Comparison of ENCODE assay signal across 15 mouse cellular contexts in genomic region chr1:152445925-152446324, GRCm38 (mm10). TPM values are rescaled to one million over a fixed set of nuclear protein-coding genes. Genes with fewer than 3 reads are reported as not detected.
"Had no signal": no experiment of that assay in that cellular context is flagged by ENCODE, and none has a peak within 500 bp of the region (broad histone marks: within the 10 kb centered on the region; RNA-seq: fewer than 3 reads in every experiment).

No protein-coding gene starts in this region.

- DNase-seq: lung, embryonic 14.5 days; lung, postnatal 10 days; lung, postnatal 4 days; midbrain, embryonic 14.5 days; thymus, adult 18-20 months; thymus, postnatal 14 days had no signal

- H3K27me3 ChIP-seq: liver, embryonic 15.5 days; neural tube, embryonic 12.5 days had no signal

- H3K27ac ChIP-seq: limb, embryonic 10.5 days; liver, embryonic 15.5 days; midbrain, embryonic 10.5 days; neural tube, embryonic 12.5 days had no signal

- H3K4me3 ChIP-seq: limb, embryonic 10.5 days; liver, embryonic 15.5 days; midbrain, embryonic 10.5 days; neural tube, embryonic 12.5 days had no signal

- ATAC-seq: intestine, postnatal 0 days had no signal

- H3K9me3 ChIP-seq: limb, embryonic 10.5 days; liver, embryonic 15.5 days; midbrain, embryonic 10.5 days; neural tube, embryonic 12.5 days had no signal

- H3K4me1 ChIP-seq: limb, embryonic 10.5 days; liver, embryonic 15.5 days; midbrain, embryonic 10.5 days; neural tube, embryonic 12.5 days had no signal

- H3K9ac ChIP-seq: liver, embryonic 15.5 days; lung, embryonic 14.5 days; neural tube, embryonic 12.5 days had no signal

- H3K36me3 ChIP-seq: limb, embryonic 10.5 days; liver, embryonic 15.5 days; midbrain, embryonic 10.5 days; neural tube, embryonic 12.5 days had no signal

- H3K4me2 ChIP-seq: liver, embryonic 11.5 days; liver, embryonic 15.5 days; lung, embryonic 14.5 days; neural tube, embryonic 12.5 days had no signal

RNA-seq across cellular contexts. Expression of gene Colgalt2, which starts 46.3 kb away (rescaled TPM):
- total RNA-seq: megakaryocyte, adult 5-6 weeks; monocyte, adult 5-6 weeks; neutrophil, adult 5-6 weeks had no signal
